Mouse (Mus musculus) liver, embryonic 13.5 days (tissue): ENCODE data around the gene Ghr. TPM values are rescaled to one million over a fixed set of nuclear protein-coding genes. Genes with fewer than 3 reads are reported as not detected.

ENCODE experiments used
- ATAC-seq: fragments of 200-750 bp; cut with Nextera tagmentation; 2 replicates; pipeline ENCODE4 v1.8.0; 2017; ENCODE audit warnings: low read depth, mild to moderate bottlenecking, moderate number of reproducible peaks, moderate library complexity
- DNase-seq: peaks from one replicate; pipeline ENCODE4 v3.0.0; 2022
- H3K27ac ChIP-seq: fragments of 300-500 bp; sonication (generic); 2 replicates; pipeline ENCODE4 v1.5.1; 2015; ENCODE audit warnings: moderate library complexity, mild to moderate bottlenecking, inconsistent platforms
- H3K27me3 ChIP-seq: fragments of 300-500 bp; sonication (generic); 2 replicates; pipeline ENCODE4 v1.6.1; 2015; ENCODE audit warnings: mild to moderate bottlenecking, inconsistent platforms
- H3K36me3 ChIP-seq: fragments of 300-500 bp; sonication (generic); 2 replicates; pipeline ENCODE4 v1.6.1; 2015; ENCODE audit warnings: mild to moderate bottlenecking, inconsistent platforms
- H3K4me1 ChIP-seq: fragments of 300-500 bp; sonication (generic); replicated peaks from 2 replicates; pipeline ENCODE4 v1.6.1; 2015; ENCODE audit warnings: inconsistent platforms
- H3K4me2 ChIP-seq: fragments of 300-500 bp; sonication (generic); 2 replicates; pipeline ENCODE4 v1.6.1; 2015; ENCODE audit warnings: inconsistent platforms, mild to moderate bottlenecking, moderate library complexity
- H3K4me3 ChIP-seq: fragments of 300-500 bp; sonication (generic); replicated peaks from 2 replicates; pipeline ENCODE4 v1.5.1; 2015; ENCODE audit warnings: mild to moderate bottlenecking, inconsistent platforms
- H3K9ac ChIP-seq: fragments of 300-500 bp; sonication (generic); 2 replicates; pipeline ENCODE4 v1.6.1; 2015; ENCODE audit warnings: mild to moderate bottlenecking, inconsistent platforms
- H3K9me3 ChIP-seq: fragments of 300-500 bp; sonication (generic); replicated peaks from 2 replicates; pipeline ENCODE4 v1.6.1; 2016; ENCODE audit warnings: inconsistent platforms
- WGBS: fragments of 180-500 bp; shearing (Covaris S2); methylation state at CpG from one replicate; pipeline ENCODE4 v1.1.7; 2015; ENCODE audit not compliant: insufficient replicate concordance; 5-methylcytosine and 5-hydroxymethylcytosine counted together
- polyA plus RNA-seq: library from polyadenylated mRNA; unstranded; fragments of >200 nt; fragmentation: Nextera tagmentation; extraction: Ambion mirVana; gene quantifications from 2 replicates; pipeline ENCODE4 v1.2.1, GENCODE M21; 2015

The Ghr gene
- polyA plus RNA-seq, 1 experiment from 2014 or later: 13.1 TPM

DNA sequence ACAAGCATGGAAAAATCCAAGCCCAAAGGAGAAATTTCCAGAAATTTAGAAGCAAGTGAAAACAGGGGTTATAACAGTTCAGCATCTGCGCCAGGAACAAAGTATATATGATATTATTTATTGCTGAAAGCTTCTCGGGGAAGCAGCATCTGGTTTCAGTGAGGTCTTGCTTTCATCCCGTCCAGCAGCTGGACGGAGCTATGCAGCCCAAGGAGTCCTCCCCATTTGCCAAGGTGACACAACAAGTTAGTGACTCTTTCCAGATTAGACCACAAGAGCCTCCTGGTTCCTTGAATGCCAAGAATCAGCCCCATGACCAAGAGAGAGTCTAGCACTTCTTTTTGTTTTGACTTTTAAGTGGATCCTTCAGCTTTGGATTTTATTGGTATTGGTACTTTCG is 96.6 kb downstream of the Ghr start:
- H3K27me3 ChIP-seq: no peaks in the 10 kb centered on the region
- no peak overlapping the region for H3K27ac ChIP-seq
- no peaks in the 10 kb centered on the region for H3K9me3 ChIP-seq
- no peak overlapping the region for H3K4me2 ChIP-seq
- WGBS: 65% methylated on average over 5 of the region's 5 CpGs
- ATAC-seq (no peak), DNase-seq (no peak)
- 0 out of 2 replicates have a peak, but pooled peaks cover 3% of the 10 kb centered on the region for H3K4me1 ChIP-seq
- no peak overlapping the region for H3K4me3 ChIP-seq
- H3K36me3 ChIP-seq: no peaks in the 10 kb centered on the region
- H3K9ac ChIP-seq: no peak overlapping the region

DNA sequence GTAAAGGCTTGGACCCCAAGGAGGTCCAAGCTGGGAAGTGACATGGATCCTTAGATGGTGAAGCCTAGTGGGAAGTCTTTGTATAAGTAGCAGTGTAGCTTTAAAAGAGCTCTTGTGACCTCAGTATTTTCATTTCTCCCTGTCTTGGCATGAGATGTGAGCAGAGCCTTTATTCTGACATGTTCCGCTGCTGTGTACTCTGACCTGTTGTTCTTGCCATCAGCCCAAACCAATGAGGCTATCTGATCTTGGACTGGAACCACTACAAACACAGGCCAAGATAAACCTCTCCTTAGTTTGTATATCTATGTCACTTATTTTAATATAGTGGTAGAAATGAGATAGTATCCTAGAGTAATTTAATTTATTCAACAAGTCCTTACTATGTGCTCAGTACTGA is 97.9 kb downstream of the Ghr start:
- WGBS: 96% methylated on average over 1 of the region's 1 CpGs
- no peaks in the 10 kb centered on the region for H3K27me3 ChIP-seq
- H3K4me3 ChIP-seq: no peak overlapping the region
- H3K9me3 ChIP-seq: no peaks in the 10 kb centered on the region
- H3K36me3 ChIP-seq: no peaks in the 10 kb centered on the region
- DNase-seq: no peak
- H3K4me2 ChIP-seq: no peak overlapping the region
- H3K4me1 ChIP-seq: 0 out of 2 replicates have a peak, but pooled peaks cover 3% of the 10 kb centered on the region
- no peak for ATAC-seq
- H3K27ac ChIP-seq: no peak overlapping the region
- H3K9ac ChIP-seq: no peak overlapping the region

DNA sequence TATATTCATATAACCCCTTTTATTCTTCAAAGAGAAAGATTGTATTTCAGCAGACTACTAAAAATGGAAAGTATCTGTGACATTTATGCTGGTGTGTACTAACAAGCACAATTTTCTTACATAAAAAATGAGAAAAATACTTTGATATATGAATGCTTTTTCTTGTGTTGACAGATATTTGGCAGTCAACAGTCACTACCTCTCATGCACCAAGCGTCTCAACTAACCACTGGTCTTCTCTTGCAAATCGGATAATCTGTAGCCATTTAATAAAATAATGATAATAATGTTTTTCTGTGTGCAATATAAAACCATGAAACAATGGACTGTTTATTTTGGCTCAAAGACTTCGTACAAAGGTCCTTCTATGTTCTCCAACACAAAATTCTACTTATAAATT is 99.8 kb downstream of the Ghr start:
- Histone ChIP-seq H3K4me1 (no peaks in the 10 kb centered on the region), H3K4me3 (no peak overlapping the region), H3K27ac (no peak overlapping the region), H3K4me2 (no peak overlapping the region), H3K9me3 (no peaks in the 10 kb centered on the region), H3K27me3 (no peaks in the 10 kb centered on the region), H3K9ac (no peak overlapping the region), H3K36me3 (no peaks in the 10 kb centered on the region)
- DNase-seq (no peak), ATAC-seq (no peak)
- WGBS: 53% methylated on average over 3 of the region's 3 CpGs

DNA sequence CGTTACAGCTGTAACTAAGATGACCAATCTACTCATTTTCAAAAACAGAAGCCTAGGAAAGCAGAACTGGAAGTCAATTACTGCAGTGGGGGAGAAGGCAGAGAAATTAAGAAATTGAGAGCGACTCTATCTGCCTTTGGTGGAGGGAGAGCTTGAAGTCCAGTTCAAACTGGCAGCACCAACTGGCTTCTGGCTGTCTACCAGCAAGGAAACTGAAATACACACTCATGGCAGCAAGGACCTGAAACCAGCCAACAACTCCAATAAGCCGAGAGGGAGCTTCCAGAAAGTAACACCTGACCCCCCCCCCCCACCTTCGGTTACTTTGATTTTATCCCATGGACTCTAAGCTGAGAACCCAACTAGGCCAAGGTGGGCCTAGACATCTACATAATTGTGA is 114.1 kb downstream of the Ghr start:
- no peak overlapping the region for H3K9ac ChIP-seq
- H3K4me2 ChIP-seq: no peak overlapping the region
- WGBS: 67% methylated on average over 4 of the region's 4 CpGs
- no peaks in the 10 kb centered on the region for H3K4me1 ChIP-seq
- no peaks in the 10 kb centered on the region for H3K27me3 ChIP-seq
- H3K36me3 ChIP-seq: no peaks in the 10 kb centered on the region
- no peaks in the 10 kb centered on the region for H3K9me3 ChIP-seq
- no peak for ATAC-seq
- no peak overlapping the region for H3K27ac ChIP-seq
- DNase-seq: no peak
- no peak overlapping the region for H3K4me3 ChIP-seq

DNA sequence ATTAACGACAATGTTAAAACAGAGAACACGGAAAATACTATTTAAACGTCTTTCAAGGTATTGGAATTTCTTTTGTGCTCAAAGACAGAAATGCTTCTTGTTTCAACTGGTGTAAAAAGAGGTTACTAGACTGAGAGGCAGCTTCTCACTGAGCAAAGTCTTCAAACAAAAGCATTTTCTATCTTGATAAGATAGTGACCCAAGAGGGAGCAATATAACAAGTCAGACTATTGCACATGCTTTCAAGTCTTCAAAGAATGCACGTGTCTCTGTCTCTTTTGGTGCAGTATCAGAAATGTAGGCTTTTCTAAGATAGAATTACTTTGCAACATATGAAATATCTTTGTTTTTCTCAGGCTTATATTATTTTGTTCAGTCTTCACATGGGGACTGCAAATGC is 116.7 kb downstream of the Ghr start:
- Histone ChIP-seq H3K27me3 (no peaks in the 10 kb centered on the region), H3K4me3 (no peak overlapping the region), H3K4me2 (no peak overlapping the region), H3K4me1 (no peaks in the 10 kb centered on the region), H3K9me3 (no peaks in the 10 kb centered on the region), H3K9ac (no peak overlapping the region), H3K27ac (no peak overlapping the region), H3K36me3 (no peaks in the 10 kb centered on the region)
- ATAC-seq (no peak), DNase-seq (no peak)
- 68% methylated on average over 4 of the region's 4 CpGs for WGBS

DNA sequence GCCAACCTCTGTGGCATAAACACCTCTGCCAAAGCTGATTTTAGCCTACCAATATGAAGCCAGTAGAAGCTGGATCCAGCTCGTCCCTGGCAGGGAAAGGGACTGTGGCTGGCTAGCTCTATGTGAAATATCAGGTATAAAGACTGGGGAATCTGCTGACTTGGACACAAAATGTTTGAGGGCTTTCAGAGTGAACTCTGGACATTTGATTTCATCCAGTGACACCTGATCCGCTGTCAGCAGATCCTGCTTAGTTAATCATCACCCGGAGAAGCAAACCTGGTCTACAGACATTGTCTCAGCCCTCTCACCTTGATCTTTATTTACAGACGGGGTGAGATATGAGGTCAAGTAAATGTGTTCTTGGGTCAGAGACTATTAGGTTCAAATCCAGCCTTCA is 118.5 kb downstream of the Ghr start:
- Histone ChIP-seq H3K9me3 (no peaks in the 10 kb centered on the region), H3K4me2 (no peak overlapping the region), H3K27me3 (no peaks in the 10 kb centered on the region), H3K27ac (peak overlapping the region; percentile 61), H3K4me1 (no peaks in the 10 kb centered on the region), H3K36me3 (no peaks in the 10 kb centered on the region), H3K4me3 (no peak overlapping the region), H3K9ac (no peak overlapping the region)
- DNase-seq: no peak
- WGBS: 56% methylated on average over 4 of the region's 4 CpGs
- peak; percentile 78 for ATAC-seq

DNA sequence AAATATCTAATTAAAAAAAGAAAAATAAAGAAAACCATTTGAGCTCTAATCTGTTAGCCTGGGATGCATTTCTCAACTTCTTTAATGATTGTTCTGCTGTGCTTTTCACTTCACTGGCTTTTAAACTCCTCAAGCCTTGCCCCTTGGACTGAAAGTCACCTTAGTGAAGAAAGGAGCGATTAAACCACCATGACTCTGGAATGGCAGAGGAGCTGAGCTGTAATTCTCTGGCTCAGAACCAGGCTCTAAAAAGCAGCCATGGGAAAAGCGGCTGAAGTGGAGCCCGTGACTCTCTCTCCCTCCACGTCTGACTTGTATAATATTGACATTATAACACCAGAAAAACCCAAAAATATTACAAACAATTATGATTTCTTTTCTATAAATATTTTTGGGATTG is 126.7 kb downstream of the Ghr start:
- H3K27me3 ChIP-seq: no peaks in the 10 kb centered on the region
- H3K4me1 ChIP-seq: no peaks in the 10 kb centered on the region
- no peaks in the 10 kb centered on the region for H3K9me3 ChIP-seq
- no peak overlapping the region for H3K4me2 ChIP-seq
- no peak overlapping the region for H3K4me3 ChIP-seq
- H3K36me3 ChIP-seq: no peaks in the 10 kb centered on the region
- H3K9ac ChIP-seq: no peak overlapping the region
- WGBS: 71% methylated on average over 4 of the region's 4 CpGs
- ATAC-seq (no peak), DNase-seq (no peak)
- H3K27ac ChIP-seq: no peak overlapping the region

DNA sequence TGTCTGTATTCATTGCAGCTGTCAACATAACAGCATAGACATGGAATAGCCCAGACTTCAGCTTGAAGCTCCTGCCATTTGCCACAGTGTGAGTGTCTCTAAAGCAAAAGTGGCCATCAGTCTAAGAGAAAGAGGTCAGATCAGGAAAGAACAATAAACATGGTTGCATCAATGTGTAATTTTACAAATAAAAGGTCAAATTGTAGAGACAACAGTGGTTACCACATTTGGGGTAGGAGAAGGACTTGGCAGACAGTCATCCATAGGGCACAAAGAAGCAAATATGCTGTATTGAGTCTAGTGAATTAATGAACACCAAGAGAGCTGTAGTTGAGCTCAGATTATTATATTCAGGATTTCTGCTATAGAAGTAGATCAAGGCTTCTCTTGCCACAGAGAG is 127.7 kb downstream of the Ghr start:
- Histone ChIP-seq H3K36me3 (no peaks in the 10 kb centered on the region), H3K27me3 (no peaks in the 10 kb centered on the region), H3K4me3 (no peak overlapping the region), H3K9ac (no peak overlapping the region), H3K4me2 (no peak overlapping the region), H3K4me1 (no peaks in the 10 kb centered on the region), H3K9me3 (no peaks in the 10 kb centered on the region), H3K27ac (no peak overlapping the region)
- ATAC-seq: no peak
- no peak for DNase-seq

DNA sequence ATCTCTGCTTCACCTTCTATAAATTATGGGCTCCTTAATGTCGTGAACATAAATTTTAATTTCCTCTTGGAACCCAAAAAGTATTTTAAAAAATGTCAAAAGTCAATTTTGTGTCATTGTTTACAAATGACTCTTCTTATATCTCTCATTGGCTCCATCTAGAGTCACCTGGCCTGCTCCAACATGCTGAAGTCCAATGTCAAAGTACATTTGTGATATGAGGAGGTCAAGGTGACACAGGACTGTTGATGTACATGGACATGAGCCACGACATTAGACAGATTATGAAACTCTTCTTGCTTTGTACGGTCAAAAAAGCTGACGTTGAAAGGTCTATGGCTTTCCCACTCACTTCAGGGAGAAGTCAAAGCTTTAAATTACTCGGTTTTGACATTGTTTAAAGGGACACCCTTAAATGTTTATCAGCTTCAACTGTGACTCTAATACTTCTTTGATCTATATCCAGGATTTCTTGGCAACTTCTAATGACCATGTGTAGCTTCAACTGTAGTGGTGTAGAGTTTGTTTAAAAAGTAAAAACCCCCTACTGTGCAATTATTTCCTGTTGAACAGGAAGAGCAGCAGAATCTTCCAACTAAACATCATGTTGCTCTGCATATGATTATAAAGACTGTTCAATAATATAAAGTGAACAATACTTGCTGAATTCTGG is 131.1 kb downstream of the Ghr start:
- no peaks in the 10 kb centered on the region for H3K9me3 ChIP-seq
- ATAC-seq (no peak), DNase-seq (no peak)
- H3K36me3 ChIP-seq: no peaks in the 10 kb centered on the region
- H3K9ac ChIP-seq: no peak overlapping the region
- WGBS: 55% methylated on average over 5 of the region's 5 CpGs
- no peaks in the 10 kb centered on the region for H3K4me1 ChIP-seq
- H3K27ac ChIP-seq: no peak overlapping the region
- no peak overlapping the region for H3K4me2 ChIP-seq
- no peak overlapping the region for H3K4me3 ChIP-seq
- H3K27me3 ChIP-seq: no peaks in the 10 kb centered on the region

DNA sequence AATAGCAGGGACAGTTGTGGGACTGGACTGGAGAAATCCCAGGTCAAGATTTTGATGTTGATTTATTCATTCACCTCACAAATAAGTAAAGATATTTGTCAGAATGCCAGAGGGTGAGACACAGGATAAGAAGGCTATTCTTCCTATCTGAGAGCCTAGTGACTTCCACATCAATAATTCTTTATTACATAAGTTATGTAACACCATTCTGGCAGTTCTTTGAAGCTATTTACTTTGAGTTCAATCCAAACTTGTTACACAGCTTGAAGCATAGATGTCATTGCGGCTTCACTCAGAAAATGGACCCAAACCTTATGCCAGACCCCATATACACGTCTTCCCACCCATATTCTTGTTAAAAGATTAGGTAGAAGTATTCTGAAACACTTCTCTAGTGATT is 133.7 kb downstream of the Ghr start:
- Histone ChIP-seq H3K9ac (no peak overlapping the region), H3K4me1 (no peaks in the 10 kb centered on the region), H3K9me3 (no peaks in the 10 kb centered on the region), H3K27ac (no peak overlapping the region), H3K27me3 (no peaks in the 10 kb centered on the region), H3K4me2 (no peak overlapping the region), H3K4me3 (no peak overlapping the region), H3K36me3 (no peaks in the 10 kb centered on the region)
- DNase-seq (no peak), ATAC-seq (no peak)
- 46% methylated on average over 2 of the region's 2 CpGs for WGBS

DNA sequence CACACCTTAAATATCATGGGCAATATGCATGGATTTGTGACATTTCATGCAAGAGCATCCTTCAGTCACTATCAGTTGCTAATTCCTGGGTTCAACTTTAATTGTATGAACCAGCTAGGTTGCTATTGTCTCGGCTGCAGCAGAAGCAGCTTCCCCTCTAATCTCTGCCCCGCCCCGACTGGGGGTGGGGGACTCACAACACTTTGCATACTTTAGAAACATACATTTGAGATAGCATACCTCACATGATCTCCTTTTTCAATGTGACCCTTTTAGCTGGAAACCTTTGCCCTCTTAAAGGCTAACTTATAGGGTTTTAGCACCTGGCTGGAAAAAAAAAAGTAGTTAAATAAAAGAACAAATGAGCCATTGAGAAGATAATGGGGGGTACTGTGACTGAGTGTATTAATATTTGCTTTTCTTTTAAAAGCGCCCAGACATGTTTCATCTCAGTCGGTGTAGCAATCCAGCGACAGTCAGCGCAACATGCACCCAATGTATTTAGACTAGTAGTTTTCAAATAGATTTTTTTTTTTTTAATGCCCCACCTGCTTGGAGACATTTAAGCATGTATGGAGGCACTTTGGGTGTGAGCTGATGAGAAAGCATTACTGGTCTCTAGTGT is 137.9 kb downstream of the Ghr start:
- WGBS: 59% methylated on average over 7 of the region's 7 CpGs
- H3K4me3 ChIP-seq: no peak overlapping the region
- H3K27ac ChIP-seq: no peak overlapping the region
- H3K4me1 ChIP-seq: no peaks in the 10 kb centered on the region
- H3K9ac ChIP-seq: no peak overlapping the region
- H3K27me3 ChIP-seq: no peaks in the 10 kb centered on the region
- ATAC-seq: no peak
- H3K36me3 ChIP-seq: no peaks in the 10 kb centered on the region
- H3K4me2 ChIP-seq: no peak overlapping the region
- no peaks in the 10 kb centered on the region for H3K9me3 ChIP-seq
- no peak for DNase-seq

DNA sequence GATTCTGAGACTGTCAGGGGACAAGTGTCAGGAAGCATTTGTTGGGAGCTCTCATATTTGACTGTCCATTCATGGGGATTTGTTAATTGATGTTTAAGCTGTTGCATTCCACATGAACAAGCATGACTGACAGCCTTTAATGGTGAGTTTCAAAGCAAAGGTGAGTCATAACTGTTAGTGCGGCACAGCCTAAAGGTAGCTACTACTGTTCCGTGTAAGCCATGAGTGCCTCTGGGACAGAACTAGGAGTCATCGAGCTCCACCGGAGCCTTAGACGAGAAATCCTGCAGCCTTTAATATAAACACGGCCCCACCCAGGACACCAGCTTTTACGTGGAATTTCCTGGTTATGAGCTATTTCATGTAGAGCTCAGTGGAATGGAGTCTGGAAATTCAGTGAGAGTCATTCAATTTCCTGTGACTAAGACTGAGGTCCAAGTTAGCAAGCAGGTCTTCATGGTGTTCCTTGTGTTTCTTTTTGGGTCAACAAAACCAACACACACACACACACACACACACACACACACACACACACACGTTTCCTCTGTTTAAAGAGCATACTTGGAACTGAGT is 138.8 kb downstream of the Ghr start:
- Histone ChIP-seq H3K4me3 (no peak overlapping the region), H3K9me3 (no peaks in the 10 kb centered on the region), H3K4me1 (no peaks in the 10 kb centered on the region), H3K9ac (no peak overlapping the region), H3K27me3 (no peaks in the 10 kb centered on the region), H3K27ac (no peak overlapping the region), H3K36me3 (no peaks in the 10 kb centered on the region), H3K4me2 (no peak overlapping the region)
- ATAC-seq (no peak), DNase-seq (no peak)
- WGBS: 67% methylated on average over 8 of the region's 8 CpGs
